Mouse (Mus musculus): ENCODE results near the gene 9930111J21Rik2. TPM values are rescaled to one million over a fixed set of nuclear protein-coding genes. Genes with fewer than 3 reads are reported as not detected.
"Not testable (repeated sequence)": the region's sequence is repeated elsewhere in the genome, so short reads cannot be mapped to it uniquely, and the experiment has no call there.

9930111J21Rik2 gene
- polyA plus RNA-seq, 1 experiment from 2014 or later, result 0.22 TPM

- H3K36me3 ChIP-seq, result no peaks in the 10 kb centered on the region
- H3K9ac ChIP-seq, result no peak overlapping the region
- no peaks in the 10 kb centered on the region for H3K9me3 ChIP-seq (replicated peaks)
- H3K27ac ChIP-seq, result no peak overlapping the region
- H3K4me2 ChIP-seq (replicated peaks), result no peak overlapping the region
- ATAC-seq (ENCODE audit: low FRiP score), result no peak
- no peak overlapping the region for H3K4me3 ChIP-seq
- peaks cover 4% of the 10 kb centered on the region for H3K4me1 ChIP-seq
- H3K27me3 ChIP-seq, result no peaks in the 10 kb centered on the region
- 87% methylated on average over 6 of the region's 6 CpGs for WGBS
Observed at GRCm38 (mm10) chr11:49086858-49087361, 35.9 kb upstream of the 9930111J21Rik2 start.

- no peak overlapping the region for H3K4me3 ChIP-seq
Observed at GRCm38 (mm10) chr11:49084875-49085274, 33.8 kb upstream of the 9930111J21Rik2 start.

GRCm38 (mm10) chr11:49084385-49084784 is 33.3 kb upstream of the 9930111J21Rik2 start:
- no peak for ATAC-seq (ENCODE audit: low FRiP score)
- Histone ChIP-seq H3K27me3 (no peaks in the 10 kb centered on the region), H3K36me3 (no peaks in the 10 kb centered on the region), H3K4me2 (replicated peaks) (no peak overlapping the region), H3K9ac (no peak overlapping the region), H3K27ac (no peak overlapping the region), H3K9me3 (replicated peaks) (no peaks in the 10 kb centered on the region), H3K4me3 (no peak overlapping the region), H3K4me1 (peaks cover 4% of the 10 kb centered on the region)
- 77% methylated on average over 1 of the region's 1 CpGs for WGBS

More at GRCm38 (mm10) chr11:49084875-49085274, 33.8 kb upstream of the 9930111J21Rik2 start:
- no peaks in the 10 kb centered on the region for H3K27me3 ChIP-seq
- H3K4me2 ChIP-seq (replicated peaks), result no peak overlapping the region
- no peaks in the 10 kb centered on the region for H3K36me3 ChIP-seq
- H3K4me1 ChIP-seq, result peaks cover 4% of the 10 kb centered on the region
- 41% methylated on average over 3 of the region's 3 CpGs for WGBS
- no peak overlapping the region for H3K9ac ChIP-seq
- H3K9me3 ChIP-seq (replicated peaks), result no peaks in the 10 kb centered on the region
- ATAC-seq (ENCODE audit: low FRiP score), result no peak
- no peak overlapping the region for H3K27ac ChIP-seq

- no peaks in the 10 kb centered on the region for H3K36me3 ChIP-seq
- H3K27ac ChIP-seq, result no peak overlapping the region
- no peak overlapping the region for H3K4me2 ChIP-seq (replicated peaks)
- H3K4me3 ChIP-seq, result no peak overlapping the region
- no peaks in the 10 kb centered on the region for H3K9me3 ChIP-seq (replicated peaks)
- H3K27me3 ChIP-seq, result no peaks in the 10 kb centered on the region
- no peak for ATAC-seq (ENCODE audit: low FRiP score)
- no peak overlapping the region for H3K9ac ChIP-seq
- H3K4me1 ChIP-seq, result peaks cover 4% of the 10 kb centered on the region
- 83% methylated on average over 3 of the region's 3 CpGs for WGBS
Observed at GRCm38 (mm10) chr11:49083808-49084207, 32.8 kb upstream of the 9930111J21Rik2 start.

GRCm38 (mm10) chr11:49083146-49083545 is 32.1 kb upstream of the 9930111J21Rik2 start:
- Histone ChIP-seq H3K9ac (no peak overlapping the region), H3K4me1 (peaks cover 2% of the 10 kb centered on the region), H3K27ac (no peak overlapping the region), H3K4me3 (no peak overlapping the region), H3K27me3 (no peaks in the 10 kb centered on the region), H3K36me3 (no peaks in the 10 kb centered on the region), H3K4me2 (replicated peaks) (no peak overlapping the region), H3K9me3 (replicated peaks) (no peaks in the 10 kb centered on the region)
- 83% methylated on average over 1 of the region's 1 CpGs for WGBS
- ATAC-seq (ENCODE audit: low FRiP score), result no peak

- ATAC-seq (ENCODE audit: low FRiP score), result no peak
- Histone ChIP-seq H3K36me3 (no peaks in the 10 kb centered on the region), H3K9ac (no peak overlapping the region), H3K27me3 (no peaks in the 10 kb centered on the region), H3K9me3 (replicated peaks) (no peaks in the 10 kb centered on the region), H3K4me1 (no peaks in the 10 kb centered on the region), H3K4me3 (no peak overlapping the region), H3K4me2 (replicated peaks) (no peak overlapping the region), H3K27ac (no peak overlapping the region)
- 84% methylated on average over 3 of the region's 3 CpGs for WGBS
Observed at GRCm38 (mm10) chr11:49081886-49082285, 30.8 kb upstream of the 9930111J21Rik2 start.

- no peak overlapping the region for H3K4me3 ChIP-seq
- H3K9ac ChIP-seq, result no peak overlapping the region
- H3K4me1 ChIP-seq, result no peaks in the 10 kb centered on the region
- no peak overlapping the region for H3K27ac ChIP-seq
- no peaks in the 10 kb centered on the region for H3K36me3 ChIP-seq
- H3K27me3 ChIP-seq, result no peaks in the 10 kb centered on the region
- no peak for ATAC-seq (ENCODE audit: low FRiP score)
- H3K4me2 ChIP-seq (replicated peaks), result no peak overlapping the region
- 84% methylated on average over 4 of the region's 4 CpGs for whole genome bisulfite sequencing
- H3K9me3 ChIP-seq (replicated peaks), result no peaks in the 10 kb centered on the region
Observed at GRCm38 (mm10) chr11:49081356-49081755, 30.3 kb upstream of the 9930111J21Rik2 start.

- no peak overlapping the region for H3K27ac ChIP-seq
- no peaks in the 10 kb centered on the region for H3K9me3 ChIP-seq (replicated peaks)
- no peak overlapping the region for H3K4me2 ChIP-seq (replicated peaks)
- no peak for ATAC-seq (ENCODE audit: low FRiP score)
- no peaks in the 10 kb centered on the region for H3K27me3 ChIP-seq
- H3K9ac ChIP-seq, result no peak overlapping the region
- H3K4me1 ChIP-seq, result no peaks in the 10 kb centered on the region
- WGBS, result 74% methylated on average over 1 of the region's 1 CpGs
- no peak overlapping the region for H3K4me3 ChIP-seq
- H3K36me3 ChIP-seq, result no peaks in the 10 kb centered on the region
Observed at GRCm38 (mm10) chr11:49080636-49081035, 29.6 kb upstream of the 9930111J21Rik2 start.

- WGBS, result 89% methylated on average over 3 of the region's 3 CpGs
- Histone ChIP-seq H3K4me3 (no peak overlapping the region), H3K9ac (no peak overlapping the region), H3K9me3 (replicated peaks) (no peaks in the 10 kb centered on the region), H3K4me1 (no peaks in the 10 kb centered on the region), H3K36me3 (no peaks in the 10 kb centered on the region), H3K27me3 (no peaks in the 10 kb centered on the region), H3K27ac (no peak overlapping the region), H3K4me2 (replicated peaks) (no peak overlapping the region)
- ATAC-seq (ENCODE audit: low FRiP score), result no peak
Observed at GRCm38 (mm10) chr11:49078719-49079118, 27.7 kb upstream of the 9930111J21Rik2 start.

GRCm38 (mm10) chr11:49077012-49077411 is 26.0 kb upstream of the 9930111J21Rik2 start:
- ATAC-seq (ENCODE audit: low FRiP score), result no peak
- no peaks in the 10 kb centered on the region for H3K4me1 ChIP-seq
- WGBS, result 89% methylated on average over 1 of the region's 1 CpGs

GRCm38 (mm10) chr11:49076001-49076757 is 25.1 kb upstream of the 9930111J21Rik2 start, which contains the start of gene Ifi47:
Gene Ifi47, plus strand, starts transcription at chr11:49076587.
- 78% methylated on average over 6 of the region's 6 CpGs for WGBS
- H3K4me3 ChIP-seq; H3K27ac ChIP-seq; H3K9me3 ChIP-seq (replicated peaks); H3K36me3 ChIP-seq; H3K27me3 ChIP-seq; H3K4me1 ChIP-seq; H3K9ac ChIP-seq; H3K4me2 ChIP-seq (replicated peaks); ATAC-seq (ENCODE audit: low FRiP score): not testable (repeated sequence)

More at GRCm38 (mm10) chr11:49077012-49077411, 26.0 kb upstream of the 9930111J21Rik2 start:
- H3K4me2 ChIP-seq (replicated peaks), result no peak overlapping the region
- H3K4me3 ChIP-seq, result no peak overlapping the region
- no peaks in the 10 kb centered on the region for H3K36me3 ChIP-seq
- H3K27ac ChIP-seq, result no peak overlapping the region
- H3K9me3 ChIP-seq (replicated peaks), result no peaks in the 10 kb centered on the region
- H3K9ac ChIP-seq, result no peak overlapping the region
- no peaks in the 10 kb centered on the region for H3K27me3 ChIP-seq

- ATAC-seq (ENCODE audit: low FRiP score), result no peak
- Histone ChIP-seq H3K27me3 (no peaks in the 10 kb centered on the region), H3K4me1 (no peaks in the 10 kb centered on the region), H3K36me3 (no peaks in the 10 kb centered on the region), H3K9ac (no peak overlapping the region), H3K4me2 (replicated peaks) (no peak overlapping the region), H3K27ac (no peak overlapping the region), H3K4me3 (no peak overlapping the region), H3K9me3 (replicated peaks) (no peaks in the 10 kb centered on the region)
- WGBS, result 85% methylated on average over 1 of the region's 1 CpGs
Observed at GRCm38 (mm10) chr11:49068358-49068757, 17.3 kb upstream of the 9930111J21Rik2 start.

Data from hindbrain, embryonic 12.5 days (tissue).